Comparison of ENCODE assay signal across 25 mouse cellular contexts in the genomic region with DNA sequence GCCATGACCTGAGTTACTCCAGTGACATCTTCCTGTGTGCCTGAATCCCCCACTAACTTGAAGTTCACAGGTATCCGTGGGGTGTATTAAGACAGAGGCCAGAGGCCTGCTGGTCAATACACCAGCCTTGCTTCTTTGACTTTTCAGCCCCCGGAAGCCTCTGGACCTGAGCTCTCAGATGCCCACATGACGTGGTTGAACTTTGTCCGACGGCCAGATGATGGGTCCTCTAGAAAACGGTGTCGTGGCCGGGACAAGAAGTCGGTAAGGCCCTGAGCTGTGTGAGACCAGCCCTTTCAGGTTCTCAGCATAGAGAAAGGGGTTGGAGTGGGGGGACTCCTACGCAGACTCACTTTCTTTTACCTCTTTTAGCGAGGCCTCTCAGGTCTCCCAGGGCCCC. TPM values are rescaled to one million over a fixed set of nuclear protein-coding genes. Genes with fewer than 3 reads are reported as not detected.
A peak's percentile ranks its signal among the peaks of the same experiment; 100 is the strongest.
DNase-seq lines count a peak whose midpoint lies in the region; ATAC-seq and TF ChIP-seq lines count a peak whose summit lies in the region.
"Had no signal": no experiment of that assay in that cellular context is flagged by ENCODE, and none has a peak within 500 bp of the region (broad histone marks: within the 10 kb centered on the region; RNA-seq: fewer than 3 reads in every experiment).

No protein-coding gene starts in this region.

- TF ChIP-seq EP300 in liver, postnatal 0 days (IDR thresholded peaks at IDR 0.05; ENCODE audit: low read depth): no peak

- peaks cover 26% of the 10 kb centered on the region for H3K36me3 ChIP-seq in kidney, embryonic 16.5 days (ENCODE audit: insufficient read depth, low read length)
- peaks cover 19% of the 10 kb centered on the region for H3K36me3 ChIP-seq in liver, postnatal 0 days (replicated peaks; ENCODE audit: insufficient read depth, low read length)
- 0 out of 2 replicates have a peak, but pooled peaks cover 4% of the 10 kb centered on the region for H3K36me3 ChIP-seq in midbrain, embryonic 11.5 days (ENCODE audit: control insufficient read depth, insufficient read depth, low read length)

- no peak overlapping the region for H3K4me2 ChIP-seq in kidney, embryonic 16.5 days (replicated peaks; ENCODE audit: low read depth, low read length)
- H3K4me2 ChIP-seq in liver, postnatal 0 days (ENCODE audit: low read depth, low read length): peak overlapping the region; percentile 99
- no peak overlapping the region for H3K4me2 ChIP-seq in midbrain, embryonic 11.5 days
- H3K4me2 ChIP-seq: limb, embryonic 12.5 days; lung, embryonic 14.5 days had no signal

- 90% methylated on average over 11 of the region's 11 CpGs for WGBS in kidney, embryonic 16.5 days
- WGBS in liver, postnatal 0 days (ENCODE audit: insufficient replicate concordance): 80% methylated on average over 11 of the region's 11 CpGs
- 95% methylated on average over 11 of the region's 11 CpGs for WGBS in midbrain, embryonic 11.5 days

- no peak for TF ChIP-seq CTCF in liver, postnatal 0 days (IDR thresholded peaks at IDR 0.05; ENCODE audit: low read depth)

- no peak overlapping the region for H3K9ac ChIP-seq in kidney, embryonic 16.5 days (replicated peaks; ENCODE audit: low read length)
- H3K9ac ChIP-seq in liver, postnatal 0 days (replicated peaks): no peak overlapping the region; the same call in 1 of the 2 replicates
- H3K9ac ChIP-seq in midbrain, embryonic 11.5 days (ENCODE audit: low read length): no peak overlapping the region
- H3K9ac ChIP-seq: limb, embryonic 12.5 days; lung, embryonic 14.5 days had no signal

- H3K4me3 ChIP-seq in kidney, embryonic 16.5 days (ENCODE audit: low read length): no peak overlapping the region
- no peak overlapping the region for H3K4me3 ChIP-seq in liver, postnatal 0 days (ENCODE audit: low read depth, low read length)
- no peak overlapping the region for H3K4me3 ChIP-seq in midbrain, embryonic 11.5 days (ENCODE audit: low read depth, low read length)
- H3K4me3 ChIP-seq: embryonic facial prominence, embryonic 13.5 days; heart, embryonic 10.5 days; hindbrain, embryonic 10.5 days; limb, embryonic 12.5 days; megakaryocyte, embryonic 14.5 days had no signal

- peaks cover 34% of the 10 kb centered on the region for H3K4me1 ChIP-seq in kidney, embryonic 16.5 days (ENCODE audit: insufficient read depth, low read length)
- peaks cover 30% of the 10 kb centered on the region for H3K4me1 ChIP-seq in liver, postnatal 0 days (ENCODE audit: insufficient read depth)
- H3K4me1 ChIP-seq in midbrain, embryonic 11.5 days (ENCODE audit: control insufficient read depth, insufficient read depth, low read length): peaks cover 14% of the 10 kb centered on the region; the same call in 1 of the 2 replicates

- H3K27me3 ChIP-seq in kidney, embryonic 16.5 days (ENCODE audit: insufficient read depth, low read length): no peaks in the 10 kb centered on the region
- no peaks in the 10 kb centered on the region for H3K27me3 ChIP-seq in liver, postnatal 0 days (ENCODE audit: insufficient read depth, low read length)
- no peaks in the 10 kb centered on the region for H3K27me3 ChIP-seq in midbrain, embryonic 11.5 days (ENCODE audit: control insufficient read depth, insufficient read depth, low read length)
- H3K27me3 ChIP-seq: embryonic facial prominence, embryonic 13.5 days; limb, embryonic 12.5 days; megakaryocyte, embryonic 14.5 days had no signal

- DNase-seq in kidney, adult 11 months: peak; percentile 59
- DNase-seq in kidney, adult 8-10 months: peak; percentile 39 to 54
- peak; percentile 58 to 72 for DNase-seq in kidney, postnatal 25 days
- no peak for DNase-seq in liver, postnatal 0 days
- no peak for DNase-seq in midbrain, embryonic 11.5 days (ENCODE audit: low spot score, missing footprints)
- DNase-seq: adrenal gland, postnatal 36 days; cerebellum, adult 18-20 months; cerebellum, postnatal 25 days; gastrocnemius, postnatal 10 days; heart, postnatal 10 days; lung, embryonic 14.5 days; lung, postnatal 36 days; midbrain, embryonic 14.5 days; thymus, adult 2 months had no signal

- ATAC-seq in kidney, embryonic 16.5 days (ENCODE audit: low FRiP score, low TSS enrichment): no peak
- ATAC-seq in liver, postnatal 0 days: no peak
- ATAC-seq in inflammation-experienced regulatory T-cells, adult 6 months: no peak
- ATAC-seq in midbrain, embryonic 11.5 days (ENCODE audit: low FRiP score): no peak
- ATAC-seq: forebrain, embryonic 14.5 days; hindbrain, embryonic 16.5 days had no signal

- no peak overlapping the region for H3K27ac ChIP-seq in kidney, embryonic 16.5 days (ENCODE audit: low read length)
- 0 out of 2 replicates have a peak overlapping the region, but pooled peaks have one; percentile 11 for H3K27ac ChIP-seq in liver, postnatal 0 days (ENCODE audit: low read depth)
- H3K27ac ChIP-seq in midbrain, embryonic 11.5 days (ENCODE audit: low read depth, low read length): no peak overlapping the region
- H3K27ac ChIP-seq: embryonic facial prominence, embryonic 13.5 days; heart, embryonic 10.5 days; hindbrain, embryonic 10.5 days; kidney, postnatal 0 days; limb, embryonic 12.5 days; stomach, postnatal 0 days had no signal

- H3K9me3 ChIP-seq in kidney, embryonic 16.5 days (ENCODE audit: low read length): no peaks in the 10 kb centered on the region
- no peaks in the 10 kb centered on the region for H3K9me3 ChIP-seq in liver, postnatal 0 days (ENCODE audit: low read length)
- no peaks in the 10 kb centered on the region for H3K9me3 ChIP-seq in midbrain, embryonic 11.5 days (ENCODE audit: control insufficient read depth, low read length)
- H3K9me3 ChIP-seq: embryonic facial prominence, embryonic 13.5 days; heart, embryonic 10.5 days; hindbrain, embryonic 10.5 days; limb, embryonic 12.5 days; megakaryocyte, embryonic 14.5 days had no signal

RNA-seq across cellular contexts. Expression of a gene that starts 2.3 kb away (rescaled TPM):
- 123 and 137 TPM in 2 replicates for polyA plus RNA-seq in kidney, embryonic 16.5 days (2015; fragmentation: Nextera tagmentation; extraction: Ambion mirVana)
- 39.5 and 39.7 TPM in 2 replicates for polyA plus RNA-seq in liver, postnatal 0 days (2015; fragmentation: Nextera tagmentation; extraction: Ambion mirVana)
- polyA plus RNA-seq in inflammation-experienced regulatory T-cells, adult 6 months (2017; shearing (Covaris generic)): 1 to 10 TPM; 3.0 to 6.9 (median 5.6) TPM
- 19.8 and 20.4 TPM in 2 replicates for polyA plus RNA-seq in midbrain, embryonic 11.5 days (2014; fragmentation: Nextera tagmentation; extraction: Ambion mirVana)

RNA-seq across cellular contexts. Expression of a gene that starts 20.8 kb away (rescaled TPM):
- 100.0 and 102 TPM in 2 replicates for polyA plus RNA-seq in kidney, embryonic 16.5 days (2015; fragmentation: Nextera tagmentation; extraction: Ambion mirVana)
- 45.9 and 56.7 TPM in 2 replicates for polyA plus RNA-seq in liver, postnatal 0 days (2015; fragmentation: Nextera tagmentation; extraction: Ambion mirVana)
- polyA plus RNA-seq in inflammation-experienced regulatory T-cells, adult 6 months (2017; shearing (Covaris generic)): 10 to 100 TPM; 19.3 to 30.8 (median 29.6) TPM
- polyA plus RNA-seq in midbrain, embryonic 11.5 days (2014; fragmentation: Nextera tagmentation; extraction: Ambion mirVana): 148 and 158 TPM in 2 replicates

RNA-seq across cellular contexts. Expression of a gene that starts 28.1 kb away (rescaled TPM):
- polyA plus RNA-seq in kidney, embryonic 16.5 days (2015; fragmentation: Nextera tagmentation; extraction: Ambion mirVana): 18.0 and 18.7 TPM in 2 replicates
- polyA plus RNA-seq in liver, postnatal 0 days (2015; fragmentation: Nextera tagmentation; extraction: Ambion mirVana): 3.5 and 4.7 TPM in 2 replicates
- 1 to 10 TPM in 1 of 3 experiments, under 1 TPM in 2; 0.63 to 1.0 (median 0.90) TPM for polyA plus RNA-seq in inflammation-experienced regulatory T-cells, adult 6 months (2017; shearing (Covaris generic))
- 17.2 and 18.8 TPM in 2 replicates for polyA plus RNA-seq in midbrain, embryonic 11.5 days (2014; fragmentation: Nextera tagmentation; extraction: Ambion mirVana)

RNA-seq across cellular contexts. Expression of a gene that starts 28.3 kb away (rescaled TPM):
- polyA plus RNA-seq in kidney, embryonic 16.5 days (2015; fragmentation: Nextera tagmentation; extraction: Ambion mirVana): 173 and 182 TPM in 2 replicates
- 91.5 and 94.2 TPM in 2 replicates for polyA plus RNA-seq in liver, postnatal 0 days (2015; fragmentation: Nextera tagmentation; extraction: Ambion mirVana)
- 100 to 1,000 TPM; 489 to 506 (median 496) TPM for polyA plus RNA-seq in inflammation-experienced regulatory T-cells, adult 6 months (2017; shearing (Covaris generic))
- polyA plus RNA-seq in midbrain, embryonic 11.5 days (2014; fragmentation: Nextera tagmentation; extraction: Ambion mirVana): 130 and 136 TPM in 2 replicates

RNA-seq across cellular contexts. Expression of a gene that starts 49.2 kb away (rescaled TPM):
- polyA plus RNA-seq in kidney, embryonic 16.5 days (2015; fragmentation: Nextera tagmentation; extraction: Ambion mirVana): 0.90 and 1.2 TPM in 2 replicates
- polyA plus RNA-seq in liver, postnatal 0 days (2015; fragmentation: Nextera tagmentation; extraction: Ambion mirVana): 0.26 and 0.36 TPM in 2 replicates
- 100 to 1,000 TPM; 682 to 810 (median 720) TPM for polyA plus RNA-seq in inflammation-experienced regulatory T-cells, adult 6 months (2017; shearing (Covaris generic))
- polyA plus RNA-seq in midbrain, embryonic 11.5 days (2014; fragmentation: Nextera tagmentation; extraction: Ambion mirVana): 0.41 and 1.1 TPM in 2 replicates
- polyA plus RNA-seq: hindbrain, embryonic 16.5 days had no signal

Comparison
In these comparisons a context has a peak if more than half of its experiments do, and no peak if none do; other contexts are left out.
1. DNase-seq: peak in kidney, adult 11 months (single experiment), kidney, adult 8-10 months (2 of 2) and kidney, postnatal 25 days (2 of 2); none in liver, postnatal 0 days (single experiment) and midbrain, embryonic 11.5 days (single experiment).